Mouse (Mus musculus) bone marrow, adult 2 months (tissue): ENCODE results near the gene Notum.

ENCODE experiments used
- CTCF ChIP-seq: fragments of 200-500 bp; IDR thresholded peaks from 2 replicates; pipeline ENCODE4 v1.5.1; 2011; ENCODE audit warnings: low read length, control low read depth; ENCODE audit not compliant: control insufficient read depth, insufficient read depth
- POLR2A ChIP-seq: fragments of 200-500 bp; IDR thresholded peaks from 2 replicates; pipeline ENCODE4 v1.6.1; 2011; ENCODE audit warnings: low read depth, mild to moderate bottlenecking, control low read depth, low read length, borderline replicate concordance; ENCODE audit not compliant: control insufficient read depth

- TF ChIP-seq POLR2A (no peak), CTCF (no peak)
Observed at GRCm38 (mm10) chr11:120710672-120711071, 49.7 kb upstream of the Notum start.
